Mouse (Mus musculus) embryo, embryonic 10 days (tissue): ENCODE measurements around the gene Clpb.

Experiments
- DNase-seq: peaks from one replicate; pipeline ENCODE4 v3.0.0-alpha.2; 2015; ENCODE audit warnings: low spot score

The Clpb gene

GRCm38 (mm10) chr7:101676033-101676761 is 12.8 kb downstream of the Clpb start:
- no peak for DNase-seq

DNA sequence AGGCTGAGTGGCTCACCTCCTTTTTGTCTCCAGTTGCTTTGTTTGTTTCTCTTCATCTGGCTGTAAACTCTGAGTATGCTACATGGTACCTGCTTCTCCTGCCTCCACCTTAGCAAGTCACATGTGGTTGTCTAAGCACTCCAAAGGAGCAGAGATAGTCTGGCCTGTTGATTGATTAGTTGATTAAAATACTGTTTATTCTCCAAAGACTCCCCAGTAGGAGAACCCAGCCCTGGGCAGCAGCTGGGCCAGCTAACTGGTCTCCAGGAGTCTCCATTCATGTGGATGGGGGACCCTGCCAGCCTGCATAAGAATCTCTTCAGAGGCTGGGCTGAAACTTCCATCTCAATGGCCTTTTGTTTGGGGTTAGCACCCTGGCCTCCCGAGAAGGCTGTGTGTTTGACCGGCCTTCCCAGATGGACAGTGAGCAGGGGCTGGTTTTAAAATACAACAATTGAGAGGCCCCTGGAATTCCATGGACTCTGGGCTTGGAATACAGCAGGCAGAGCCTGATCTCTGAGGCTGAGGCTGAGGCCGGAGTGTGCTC is 13.4 kb downstream of the Clpb start:
- DNase-seq, result peak; percentile 66

DNA sequence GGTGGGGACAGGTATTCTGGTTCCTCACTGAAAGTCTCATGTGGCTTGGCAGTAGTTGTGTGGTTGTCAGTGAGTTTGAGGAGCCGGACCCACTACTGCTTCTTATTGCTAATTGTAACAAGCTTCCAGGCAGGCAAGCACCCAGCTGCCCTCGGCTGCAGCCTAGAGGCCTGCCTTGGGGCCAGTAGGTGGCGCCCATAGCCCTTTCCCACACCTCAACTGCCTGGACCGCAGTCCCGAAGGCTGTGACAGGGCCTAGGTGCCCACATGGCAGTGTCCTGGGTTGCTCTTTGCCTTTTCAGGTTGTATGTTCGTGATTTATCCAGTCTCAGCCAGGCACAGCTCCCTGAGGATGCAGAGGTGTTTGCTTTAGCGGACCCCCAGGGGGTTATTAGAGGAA is 16.2 kb downstream of the Clpb start:
- peak; percentile 82 for DNase-seq

DNA sequence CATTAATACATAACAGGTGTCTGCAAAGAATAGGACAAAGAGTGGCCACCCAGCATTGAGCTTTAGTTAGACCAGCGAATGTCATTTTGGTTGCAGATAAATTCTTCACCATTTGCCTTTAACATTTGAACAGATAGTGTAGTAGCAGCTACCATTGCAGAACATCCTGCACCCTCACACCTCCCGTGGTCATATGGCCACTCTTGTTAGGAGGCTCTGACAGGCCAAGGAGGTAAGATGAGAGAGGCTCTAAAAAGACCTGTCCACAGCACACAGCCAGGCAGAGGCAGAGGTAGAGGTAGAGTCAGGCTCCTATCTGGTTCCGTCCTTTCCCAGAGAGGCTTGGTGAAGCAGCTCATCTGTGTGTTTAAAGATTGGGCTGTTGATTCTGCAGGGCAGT is 17.5 kb downstream of the Clpb start:
- no peak for DNase-seq

DNA sequence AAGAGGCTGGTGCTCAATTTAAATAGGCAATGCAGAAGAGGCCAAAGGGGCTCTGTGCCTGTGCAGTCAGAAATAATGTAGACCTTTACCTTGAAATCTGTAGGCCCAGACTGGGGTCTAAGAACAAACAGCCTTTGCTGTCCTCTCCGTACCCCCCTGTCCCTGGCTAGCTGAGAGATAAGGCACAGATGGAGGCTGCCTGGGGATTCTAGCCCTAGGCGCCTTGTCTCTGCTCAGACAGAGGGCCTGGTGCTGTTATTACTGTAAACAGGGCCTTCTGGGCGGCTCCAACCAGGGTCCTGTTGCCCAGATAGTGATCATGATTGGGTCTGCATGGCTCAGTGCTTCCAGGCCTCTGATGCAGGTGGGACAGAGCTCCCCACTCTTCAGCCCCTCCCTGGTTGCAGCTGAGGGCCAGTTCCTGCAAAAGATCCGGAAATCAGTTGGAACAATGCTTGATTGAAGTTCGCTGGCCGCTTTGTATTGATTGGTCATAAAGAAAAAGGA is 18.2 kb downstream of the Clpb start:
- DNase-seq, result no peak

- peak; percentile 58 for DNase-seq
Measured at GRCm38 (mm10) chr7:101682886-101683285, 19.5 kb downstream of the Clpb start.

DNA sequence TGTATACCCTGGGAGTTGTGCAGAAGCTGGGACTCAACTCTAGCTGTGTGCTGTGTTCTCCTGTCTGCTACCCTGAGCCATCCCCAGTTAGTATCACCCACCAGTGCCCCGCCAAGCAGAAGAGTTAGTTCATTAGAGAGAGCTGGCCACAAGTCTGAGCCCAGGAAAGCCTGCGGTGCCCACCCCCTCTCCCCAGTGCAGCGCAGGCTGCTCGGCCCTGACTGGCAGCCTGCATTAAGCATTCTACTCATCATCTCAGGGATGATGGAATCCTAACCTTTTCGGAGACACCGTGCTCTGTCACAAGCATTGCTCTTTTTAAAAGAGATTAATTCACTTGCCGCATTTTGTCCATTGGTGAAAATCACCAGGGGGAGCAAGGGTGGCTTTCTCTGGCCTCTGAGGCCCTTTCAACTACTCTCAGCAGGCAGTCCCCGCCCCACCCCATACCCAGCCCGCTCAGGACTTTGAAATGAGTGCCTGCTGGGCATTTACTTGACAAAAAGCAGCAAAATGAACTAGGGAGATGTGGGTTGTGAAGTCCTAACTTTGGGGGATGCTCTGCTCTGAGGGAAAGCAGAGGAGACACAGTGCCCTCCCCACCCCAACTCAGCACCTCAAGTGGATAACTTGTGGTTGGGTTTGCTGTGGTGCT is 20.7 kb downstream of the Clpb start:
- no peak for DNase-seq

GRCm38 (mm10) chr7:101684671-101685070 is 21.2 kb downstream of the Clpb start:
- no peak for DNase-seq

GRCm38 (mm10) chr7:101687144-101687543 is 23.7 kb downstream of the Clpb start:
- DNase-seq, result no peak

DNA sequence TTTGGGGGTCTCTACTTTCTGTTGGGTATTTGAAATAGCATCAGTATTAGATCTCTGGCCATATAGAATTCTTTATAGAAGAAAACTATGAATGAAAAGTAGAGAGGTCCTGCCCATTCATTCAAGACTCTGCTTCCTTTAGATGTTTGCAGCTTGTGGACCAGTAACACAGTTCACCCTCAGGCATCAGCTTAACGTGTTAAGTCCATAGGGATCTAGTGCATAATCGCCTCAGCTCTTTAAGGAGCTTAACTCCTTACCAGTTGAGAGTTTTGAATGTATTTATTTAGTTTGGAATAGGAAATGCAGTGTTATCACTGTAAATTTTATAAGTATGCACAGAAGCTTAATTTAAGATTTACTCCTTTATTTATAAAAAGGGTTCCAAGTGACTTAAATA is 27.0 kb downstream of the Clpb start:
- DNase-seq, result no peak

- no peak for DNase-seq
Measured at GRCm38 (mm10) chr7:101691863-101692262, 28.4 kb downstream of the Clpb start.

DNA sequence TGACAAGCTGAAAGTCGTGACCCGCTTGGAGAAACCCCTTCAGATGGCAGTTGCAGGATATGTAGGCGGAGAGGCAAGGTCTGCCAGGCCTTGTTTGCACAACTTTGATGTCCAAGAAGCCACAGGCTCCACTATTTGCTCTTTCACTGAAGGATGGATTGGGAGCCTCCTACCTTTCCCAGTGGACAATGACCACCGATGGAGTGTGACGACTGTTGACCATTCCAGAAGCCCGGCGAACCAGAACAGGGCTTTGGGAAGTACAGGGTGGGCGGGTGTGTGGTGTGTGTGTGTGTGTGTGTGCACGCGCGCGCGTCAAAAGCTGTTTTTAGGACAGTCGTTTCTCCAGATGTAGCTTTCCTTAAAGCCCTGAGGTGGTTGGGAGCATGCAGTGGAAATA is 29.0 kb downstream of the Clpb start:
- DNase-seq, result peak; percentile 16

GRCm38 (mm10) chr7:101695483-101695882 is 32.0 kb downstream of the Clpb start:
- no peak for DNase-seq

DNA sequence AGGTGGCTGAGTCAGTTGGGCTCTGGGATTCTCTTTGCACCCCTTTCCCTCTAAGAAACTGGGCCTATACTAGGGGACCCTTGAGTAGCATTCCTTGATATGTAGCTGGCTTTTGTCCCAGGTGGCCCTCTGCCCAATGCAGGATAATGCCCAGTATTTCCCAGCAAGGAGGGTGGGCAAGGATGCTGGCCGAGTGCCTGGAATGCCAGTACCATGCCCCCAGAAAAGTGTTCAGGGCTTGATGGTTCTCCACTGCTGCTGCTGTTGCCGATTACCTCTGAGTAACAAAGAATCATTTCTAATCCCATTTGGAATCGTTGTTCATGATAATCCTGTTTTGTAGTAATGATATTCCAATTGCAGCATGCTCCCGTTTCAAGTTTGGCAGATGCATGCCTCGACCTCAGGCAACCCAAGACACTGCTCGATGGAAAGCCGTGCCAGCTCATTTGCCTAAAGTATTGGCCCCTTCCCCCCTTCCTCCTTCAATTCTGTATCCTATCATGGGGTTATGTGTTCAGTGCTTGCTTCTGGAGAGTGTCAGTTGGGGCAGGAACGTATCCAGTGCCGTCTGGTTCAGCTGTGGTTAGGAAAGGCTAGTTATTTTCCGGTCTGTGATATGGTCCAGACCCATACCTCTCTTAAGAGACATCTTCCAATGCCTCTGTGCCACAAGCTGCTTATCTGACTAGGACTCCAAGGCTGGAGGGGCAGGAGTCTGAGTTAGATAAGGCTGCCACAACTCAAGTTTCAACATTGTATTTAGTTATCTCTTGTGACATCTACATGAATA is 33.7 kb downstream of the Clpb start:
- no peak for DNase-seq

GRCm38 (mm10) chr7:101700296-101700695 is 36.9 kb downstream of the Clpb start:
- no peak for DNase-seq

DNA sequence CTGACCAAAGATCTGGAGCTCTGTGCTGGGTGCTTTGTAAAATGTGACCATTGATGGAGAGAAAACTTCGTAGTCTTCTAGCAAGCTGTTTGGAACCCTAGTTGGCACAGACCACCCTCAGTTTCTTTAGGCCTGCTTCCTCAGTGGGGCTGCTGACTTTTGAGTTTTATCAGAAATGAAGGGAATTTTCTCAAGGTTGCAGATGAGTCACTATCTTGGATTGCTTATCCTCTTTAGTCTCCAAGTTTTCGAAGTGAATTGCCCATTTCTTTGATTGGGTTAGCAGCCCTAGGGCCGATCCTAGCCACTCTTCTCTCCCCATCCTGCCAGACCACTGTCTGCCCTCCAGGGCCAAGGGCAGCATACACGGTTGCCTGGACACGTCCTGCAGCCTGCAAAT is 39.3 kb downstream of the Clpb start:
- no peak for DNase-seq

DNA sequence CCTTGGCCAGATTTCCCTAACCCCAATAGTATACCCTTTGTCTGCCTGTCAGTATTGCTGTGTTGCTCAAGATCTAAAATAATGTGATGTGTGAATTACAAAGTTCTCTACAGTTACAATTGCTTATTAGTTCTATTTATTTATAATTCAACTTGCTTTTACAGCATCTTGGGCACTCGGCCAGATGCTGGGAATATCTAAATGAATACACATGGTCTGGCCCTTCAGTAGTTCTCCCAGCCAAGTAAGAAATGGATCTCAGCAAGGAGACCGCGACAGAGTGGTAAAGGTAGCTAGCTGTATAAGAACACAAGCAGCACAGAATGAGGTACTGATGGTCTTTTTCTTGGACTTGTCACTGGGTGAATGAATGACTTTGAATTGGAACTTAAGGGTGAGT is 46.2 kb downstream of the Clpb start:
- DNase-seq, result no peak

DNA sequence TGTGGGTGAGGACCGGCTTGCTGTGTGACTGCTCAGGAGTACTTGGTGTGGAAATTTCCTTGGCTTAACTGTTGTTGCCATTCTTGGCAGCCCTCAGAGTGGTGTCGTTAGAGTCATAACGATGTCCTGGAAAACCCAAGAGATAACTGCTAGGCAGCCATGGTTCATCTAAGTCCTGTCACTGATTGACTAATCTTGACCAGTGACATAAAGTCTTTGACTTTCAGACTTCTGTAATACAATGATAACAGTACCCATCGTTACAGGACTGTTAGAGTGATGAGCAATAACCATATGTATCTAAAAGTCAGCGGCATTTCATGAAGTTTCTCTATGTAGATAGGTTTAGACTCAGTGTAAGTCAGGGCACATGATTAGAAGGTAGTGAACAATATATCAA is 46.8 kb downstream of the Clpb start:
- no peak for DNase-seq

GRCm38 (mm10) chr7:101713828-101714400 is 50.5 kb downstream of the Clpb start:
- DNase-seq, result no peak

GRCm38 (mm10) chr7:101715041-101715551 is 51.7 kb downstream of the Clpb start:
- DNase-seq, result no peak

- DNase-seq, result no peak
Measured at GRCm38 (mm10) chr7:101720356-101720755, 56.9 kb downstream of the Clpb start.

DNA sequence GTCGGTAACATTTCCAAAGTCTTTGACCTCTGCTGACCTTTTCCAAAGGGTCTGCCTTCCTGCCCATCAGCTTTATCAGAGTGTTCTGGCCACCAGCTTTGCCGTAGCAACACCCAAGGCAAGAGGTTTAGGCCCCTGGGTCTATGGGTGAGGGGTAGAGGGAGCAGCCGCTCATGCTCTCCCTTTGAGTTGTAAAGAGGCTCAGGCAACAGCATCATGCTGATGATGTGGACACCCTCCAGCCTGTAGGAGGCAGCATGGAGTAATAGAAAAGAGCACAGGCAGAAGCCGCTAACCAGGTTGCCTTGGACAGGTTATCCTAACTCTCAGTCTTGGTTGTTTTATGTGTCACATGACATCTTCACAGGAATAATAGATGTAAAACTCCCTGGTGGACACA is 61.6 kb downstream of the Clpb start:
- peak; percentile 79 for DNase-seq
